8 mouse cellular contexts compared by ENCODE assay signal in genomic region chr10:10557570-10558336, GRCm38 (mm10). TPM values are rescaled to one million over a fixed set of nuclear protein-coding genes. Genes with fewer than 3 reads are reported as not detected.
A peak's percentile ranks its signal among the peaks of the same experiment; 100 is the strongest.
DNase-seq lines count a peak whose midpoint lies in the region; ATAC-seq and TF ChIP-seq lines count a peak whose summit lies in the region.

Rab32 (minus strand) TSS chr10:10558265.

- 0 out of 2 replicates have a peak, but pooled peaks have one; percentile 19 for TF ChIP-seq CTCF in G1E (IDR thresholded peaks at IDR 0.05; ENCODE audit: low read depth, low read length)
- peak; percentile 99 for TF ChIP-seq CTCF in lung, embryonic 14.5 days (IDR thresholded peaks at IDR 0.05; ENCODE audit: low read depth)

- no peaks in the 10 kb centered on the region for H3K4me1 ChIP-seq in G1E (ENCODE audit: insufficient read depth, low read depth, low read length)
- H3K4me1 ChIP-seq in lung, embryonic 14.5 days (ENCODE audit: insufficient read depth) = peaks cover 3% of the 10 kb centered on the region; the same call in 1 of the 2 replicates

- peak; percentile 3 for DNase-seq in G1E (ENCODE audit: low spot score)
- DNase-seq in cerebellum, adult 9-10 months = peak; percentile 93
- DNase-seq in layer of hippocampus, adult 8-10 months (ENCODE audit: low spot score in 2 of 2) = peak; percentile 82
- DNase-seq in lung, embryonic 14.5 days = peak; percentile 94
- peak; percentile 71 to 74 for DNase-seq in thymus, adult 18-20 months

- H3K4me2 ChIP-seq in lung, embryonic 14.5 days = peak within 1 kb of the TSS; percentile 94

- no peak for ATAC-seq in G1E (ENCODE audit: extremely low read depth, insufficient number of reproducible peaks, low FRiP score, poor library complexity, severe bottlenecking)
- ATAC-seq in frontal cortex, adult (ENCODE audit: low TSS enrichment) = peak; percentile 95
- peak; percentile 96 to 98 for ATAC-seq in hematopoietic stem cell, adult 5-6 weeks (replicated peaks in 1 of 2; ENCODE audit: insufficient read depth in 1 of 2, low FRiP score in 2 of 2, low TSS enrichment in 1 of 2, low read depth in 1 of 2, poor library complexity in 2 of 2, severe bottlenecking in 2 of 2)
- ATAC-seq in lung, embryonic 14.5 days (ENCODE audit: insufficient read depth) = peak; percentile 97
- peak; percentile 98 for ATAC-seq in neutrophil, adult 5-6 weeks (ENCODE audit: extremely low read depth, insufficient number of reproducible peaks, low FRiP score, poor library complexity, severe bottlenecking)

- H3K9me3 ChIP-seq in G1E (replicated peaks) = no peaks in the 10 kb centered on the region
- no peaks in the 10 kb centered on the region for H3K9me3 ChIP-seq in lung, embryonic 14.5 days (ENCODE audit: low read depth, low read length)

- under 1% methylated on average over 51 of the region's 51 CpGs for WGBS in lung, embryonic 14.5 days

- H3K27ac ChIP-seq in lung, embryonic 14.5 days (ENCODE audit: low read depth) = peak within 1 kb of the TSS; percentile 77

- no peak within 1 kb of the TSS for H3K4me3 ChIP-seq in G1E (ENCODE audit: low read depth, low read length)
- H3K4me3 ChIP-seq in lung, embryonic 14.5 days (ENCODE audit: low read depth, low read length) = peak within 1 kb of the TSS; percentile 67

- peak within 1 kb of the TSS; percentile 63 for H3K9ac ChIP-seq in lung, embryonic 14.5 days

- H3K27me3 ChIP-seq in G1E (ENCODE audit: insufficient read depth, low read length) = no peaks in the 10 kb centered on the region
- H3K27me3 ChIP-seq in lung, embryonic 14.5 days (ENCODE audit: insufficient read depth, low read length) = no peaks in the 10 kb centered on the region

- H3K36me3 ChIP-seq in G1E (replicated peaks) = no peaks in the 10 kb centered on the region
- no peaks in the 10 kb centered on the region for H3K36me3 ChIP-seq in lung, embryonic 14.5 days (ENCODE audit: insufficient read depth)

RNA-seq across cellular contexts. Expression of gene Rab32, which starts in this region (rescaled TPM):
- total RNA-seq in G1E (2014; fragmentation: Nextera tagmentation) = not detected in 2 replicates
- total RNA-seq in G1E (2017) = 0.11 TPM in 1 of 2 replicates, not detected in the other
- polyA plus RNA-seq in G1E (2012) = not detected in 2 replicates
- 31.8 and 39.1 TPM in 2 replicates for total RNA-seq in hematopoietic stem cell, adult 5-6 weeks (2017)
- 1 to 10 TPM; 3.7 to 5.2 (median 4.5) TPM for total RNA-seq in layer of hippocampus, adult 8-10 months (2022)
- polyA plus RNA-seq in lung, embryonic 14.5 days (2014; fragmentation: Nextera tagmentation; extraction: Ambion mirVana) = 25.7 and 26.2 TPM in 2 replicates
- 51.7 and 67.2 TPM in 2 replicates for total RNA-seq in neutrophil, adult 5-6 weeks (2017)

Comparison
In these comparisons a context has a peak if more than half of its experiments do, and no peak if none do; other contexts are left out.
1. RNA of gene Rab32 (total RNA-seq): 51.7 to 67.2 TPM in neutrophil, adult 5-6 weeks, 31.8 to 39.1 TPM in hematopoietic stem cell, adult 5-6 weeks and 3.7 to 5.2 TPM in layer of hippocampus, adult 8-10 months; 0.11 TPM in G1E; every median in the first group is over 4 times any median in the second.
2. RNA of gene Rab32 (polyA plus RNA-seq): 25.7 to 26.2 TPM in lung, embryonic 14.5 days; not detected in G1E; every median in the first group is over 10 times any median in the second.
3. Peak in DNase-seq in G1E; RNA of the gene not detected or under 1 TPM.
4. DNase-seq: peak in every context shown above with its lines; median percentile 94 in lung, embryonic 14.5 days; 93 in cerebellum, adult 9-10 months; 82 in layer of hippocampus, adult 8-10 months; 72 in thymus, adult 18-20 months; 3 in G1E.